Mouse (Mus musculus) adipocyte (in vitro differentiated cells): ENCODE results near the gene Chrne.

Experiments used
- DNase-seq: peaks from one replicate; pipeline ENCODE4 v3.0.0-alpha.2; 2016; ENCODE audit warnings: low spot score

Gene Chrne

GRCm38 (mm10) chr11:70628431-70628830 lies 9.4 kb upstream of the Chrne start:
- no peak for DNase-seq

- DNase-seq, result no peak
Observed at GRCm38 (mm10) chr11:70626877-70627276, 7.9 kb upstream of the Chrne start.

- DNase-seq, result no peak
Observed at GRCm38 (mm10) chr11:70625473-70625872, 6.5 kb upstream of the Chrne start.

- no peak for DNase-seq
Observed at GRCm38 (mm10) chr11:70623053-70623742, 4.2 kb upstream of the Chrne start.

- no peak for DNase-seq
Observed at GRCm38 (mm10) chr11:70621972-70622814, 3.2 kb upstream of the Chrne start.

- no peak for DNase-seq
Observed at GRCm38 (mm10) chr11:70615516-70616093, 3.4 kb downstream of the Chrne start, which contains the start of gene 4930544D05Rik. TSS of gene 4930544D05Rik (plus strand) at chr11:70615848.

- DNase-seq, result no peak
Observed at GRCm38 (mm10) chr11:70615074-70615473, 3.9 kb downstream of the Chrne start.

- DNase-seq, result no peak
Observed at GRCm38 (mm10) chr11:70612505-70612904, 6.5 kb downstream of the Chrne start.

GRCm38 (mm10) chr11:70610752-70611151 lies 8.3 kb downstream of the Chrne start:
- no peak for DNase-seq

- DNase-seq, result no peak
Observed at GRCm38 (mm10) chr11:70608381-70609066, 10.5 kb downstream of the Chrne start.

GRCm38 (mm10) chr11:70607611-70608010 lies 11.4 kb downstream of the Chrne start:
- DNase-seq, result no peak

- no peak for DNase-seq
Observed at GRCm38 (mm10) chr11:70606717-70607116, 12.3 kb downstream of the Chrne start.

GRCm38 (mm10) chr11:70605024-70605566 lies 13.9 kb downstream of the Chrne start:
- peak; percentile 82 for DNase-seq

- no peak for DNase-seq
Observed at GRCm38 (mm10) chr11:70598451-70598953, 20.5 kb downstream of the Chrne start.

GRCm38 (mm10) chr11:70597301-70597700 lies 21.7 kb downstream of the Chrne start:
- DNase-seq, result no peak

GRCm38 (mm10) chr11:70596094-70596493 lies 22.9 kb downstream of the Chrne start:
- DNase-seq, result peak; percentile 33

- peak; percentile 21 for DNase-seq
Observed at GRCm38 (mm10) chr11:70595638-70596037, 23.4 kb downstream of the Chrne start.

GRCm38 (mm10) chr11:70594253-70594989 lies 24.6 kb downstream of the Chrne start:
- no peak for DNase-seq

- no peak for DNase-seq
Observed at GRCm38 (mm10) chr11:70591733-70592132, 27.3 kb downstream of the Chrne start.

GRCm38 (mm10) chr11:70586954-70587353 lies 32.1 kb downstream of the Chrne start:
- no peak for DNase-seq

GRCm38 (mm10) chr11:70586261-70586660 lies 32.8 kb downstream of the Chrne start:
- DNase-seq, result no peak
